Mouse (Mus musculus): ENCODE measurements at regions not wholly inside any gene's neighbourhood (a gene's known extent, or its start where the extent isn't known, plus 50 kb on each side); places are given as distances from the start of the nearest gene placed in this dataset.

GRCm38 (mm10) chr9:118318357-118319140, 159.5 kb upstream of the Eomes start:
- no peak for DNase-seq (ENCODE audit: low spot score in 2 of 2)
- intact Hi-C loops (cut with DNase I) = no loop called here

- intact Hi-C loops (cut with DNase I) = no loop called here
- no peak for DNase-seq (ENCODE audit: low spot score in 2 of 2)
Measured at GRCm38 (mm10) chr9:118323796-118324195, 154.2 kb upstream of the Eomes start.

- DNase-seq (ENCODE audit: low spot score in 2 of 2) = no peak
- intact Hi-C loops (cut with DNase I) = no loop called here
Measured at GRCm38 (mm10) chr9:118326656-118327055, 151.4 kb upstream of the Eomes start.

GRCm38 (mm10) chr9:118327904-118328303, 150.1 kb upstream of the Eomes start:
- intact Hi-C loops (cut with DNase I) = no loop called here

GRCm38 (mm10) chr9:118341401-118341800, 136.6 kb upstream of the Eomes start:
- intact Hi-C loops (cut with DNase I) = no loop called here
- no peak for DNase-seq (ENCODE audit: low spot score in 2 of 2)

More at GRCm38 (mm10) chr9:118327904-118328303, 150.1 kb upstream of the Eomes start:
- DNase-seq (ENCODE audit: low spot score in 2 of 2) = no peak

GRCm38 (mm10) chr9:118354911-118355310, 123.1 kb upstream of the Eomes start:
- DNase-seq (ENCODE audit: low spot score in 2 of 2) = no peak
- intact Hi-C loops (cut with DNase I) = no loop called here

- intact Hi-C loops (cut with DNase I) = no loop called here
Measured at GRCm38 (mm10) chr9:118357406-118357805, 120.6 kb upstream of the Eomes start.

GRCm38 (mm10) chr9:118363929-118364328, 114.1 kb upstream of the Eomes start:
- no peak for DNase-seq (ENCODE audit: low spot score in 2 of 2)
- intact Hi-C loops (cut with DNase I) = no loop called here

More at GRCm38 (mm10) chr9:118357406-118357805, 120.6 kb upstream of the Eomes start:
- no peak for DNase-seq (ENCODE audit: low spot score in 2 of 2)

- no peak for DNase-seq (ENCODE audit: low spot score in 2 of 2)
- intact Hi-C loops (cut with DNase I) = no loop called here
Measured at GRCm38 (mm10) chr9:118365431-118365830, 112.6 kb upstream of the Eomes start.

GRCm38 (mm10) chr9:118367314-118367713, 110.7 kb upstream of the Eomes start:
- intact Hi-C loops (cut with DNase I) = no loop called here

GRCm38 (mm10) chr9:118370581-118370980, 107.4 kb upstream of the Eomes start:
- intact Hi-C loops (cut with DNase I) = no loop called here

More at GRCm38 (mm10) chr9:118367314-118367713, 110.7 kb upstream of the Eomes start:
- no peak for DNase-seq (ENCODE audit: low spot score in 2 of 2)

GRCm38 (mm10) chr9:118374680-118375079, 103.3 kb upstream of the Eomes start:
- intact Hi-C loops (cut with DNase I) = no loop called here
- DNase-seq (ENCODE audit: low spot score in 2 of 2) = no peak

More at GRCm38 (mm10) chr9:118370581-118370980, 107.4 kb upstream of the Eomes start:
- DNase-seq (ENCODE audit: low spot score in 2 of 2) = no peak

GRCm38 (mm10) chr9:118379055-118379454, 99.0 kb upstream of the Eomes start:
- intact Hi-C loops (cut with DNase I) = no loop called here
- DNase-seq (ENCODE audit: low spot score in 2 of 2) = peak; percentile 5 to 10

- DNase-seq (ENCODE audit: low spot score in 2 of 2) = no peak
- intact Hi-C loops (cut with DNase I) = no loop called here
Measured at GRCm38 (mm10) chr9:118382532-118382931, 95.5 kb upstream of the Eomes start.

GRCm38 (mm10) chr9:118384610-118385009, 93.4 kb upstream of the Eomes start:
- DNase-seq (ENCODE audit: low spot score in 2 of 2) = no peak
- intact Hi-C loops (cut with DNase I) = no loop called here

GRCm38 (mm10) chr9:118387631-118388030, 90.4 kb upstream of the Eomes start:
- DNase-seq (ENCODE audit: low spot score in 2 of 2) = no peak
- intact Hi-C loops (cut with DNase I) = no loop called here

- intact Hi-C loops (cut with DNase I) = no loop called here
- no peak for DNase-seq (ENCODE audit: low spot score in 2 of 2)
Measured at GRCm38 (mm10) chr9:118389481-118390334, 88.3 kb upstream of the Eomes start.

GRCm38 (mm10) chr9:118390679-118391078, 87.3 kb upstream of the Eomes start:
- intact Hi-C loops (cut with DNase I) = no loop called here
- DNase-seq (ENCODE audit: low spot score in 2 of 2) = no peak

- intact Hi-C loops (cut with DNase I) = no loop called here
- no peak for DNase-seq (ENCODE audit: low spot score in 2 of 2)
Measured at GRCm38 (mm10) chr9:118391715-118392114, 86.3 kb upstream of the Eomes start.

- intact Hi-C loops (cut with DNase I) = no loop called here
- DNase-seq (ENCODE audit: low spot score in 2 of 2) = no peak
Measured at GRCm38 (mm10) chr9:118392796-118393195, 85.2 kb upstream of the Eomes start.

- no peak for DNase-seq (ENCODE audit: low spot score in 2 of 2)
- intact Hi-C loops (cut with DNase I) = no loop called here
Measured at GRCm38 (mm10) chr9:118393567-118393966, 84.4 kb upstream of the Eomes start.

All from left cerebral cortex, postnatal 36 days (tissue).